Mouse (Mus musculus): ENCODE data around the gene Nek7. TPM values are rescaled to one million over a fixed set of nuclear protein-coding genes. Genes with fewer than 3 reads are reported as not detected.

Gene Nek7
- polyA plus RNA-seq, 1 experiment, result 0.92 TPM

DNA sequence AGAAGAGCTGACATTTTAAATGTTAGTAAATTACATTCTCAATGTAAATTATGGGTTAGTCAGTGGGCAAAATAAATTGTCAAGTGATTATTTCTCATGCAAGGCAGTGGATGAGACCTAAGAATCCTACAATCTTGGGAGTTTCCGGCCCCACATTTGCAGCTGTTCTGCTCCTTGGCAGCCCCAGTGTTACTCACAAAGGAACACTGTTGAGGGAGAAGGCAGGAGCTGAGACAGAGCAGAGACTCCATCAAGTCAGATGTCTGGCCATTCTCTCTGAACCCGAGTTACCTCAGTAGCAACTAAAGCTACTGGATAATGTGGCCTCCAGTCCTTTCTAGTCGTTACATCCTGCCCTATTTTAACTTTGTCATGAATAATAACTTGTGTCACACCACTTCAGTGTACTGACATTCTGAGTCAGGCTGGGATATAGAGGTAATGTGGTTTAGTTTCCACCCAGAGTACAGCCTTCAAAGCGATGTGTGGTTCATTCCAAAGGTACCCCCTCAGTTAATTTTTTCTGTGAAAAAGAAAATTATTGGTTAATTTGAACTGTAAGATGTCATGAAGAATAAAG, 23.7 kb downstream of the Nek7 start:
- TF ChIP-seq TAL1 (IDR thresholded peaks at IDR 0.05; ENCODE audit: low read length), result no peak
- TF ChIP-seq GATA1 (IDR thresholded peaks at IDR 0.05; ENCODE audit: low read length), result no peak

DNA sequence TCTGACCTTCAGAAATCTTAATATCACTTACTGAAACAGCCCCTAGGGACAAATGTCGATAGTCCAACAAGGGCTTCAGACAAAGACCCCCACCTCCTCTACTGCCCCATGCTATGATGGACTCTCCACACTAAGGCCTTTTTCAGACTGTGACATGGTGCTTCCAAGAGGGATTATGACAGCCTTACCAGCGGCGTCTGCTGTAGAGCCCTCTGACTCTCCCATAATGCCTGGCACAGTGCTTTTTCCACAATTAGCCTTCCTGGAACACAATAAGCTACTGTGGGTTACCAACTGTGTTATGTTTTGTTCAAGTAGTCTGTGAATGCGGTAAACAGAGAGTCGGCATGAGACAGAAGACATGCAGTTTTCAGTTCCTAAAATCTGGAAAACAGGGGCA, 25.0 kb downstream of the Nek7 start:
- no peaks in the 10 kb centered on the region for H3K27me3 ChIP-seq (ENCODE audit: control insufficient read depth)
- H3K4me1 ChIP-seq (ENCODE audit: control insufficient read depth), result no peaks in the 10 kb centered on the region
- TF ChIP-seq GATA1 (IDR thresholded peaks at IDR 0.05; ENCODE audit: low read length), result no peak
- no peak for TF ChIP-seq TAL1 (IDR thresholded peaks at IDR 0.05; ENCODE audit: low read length)
- H3K4me3 ChIP-seq (replicated peaks), result no peak overlapping the region
- no peaks in the 10 kb centered on the region for H3K9me3 ChIP-seq (ENCODE audit: control insufficient read depth, low read length)
- H3K36me3 ChIP-seq (ENCODE audit: control insufficient read depth), result peaks cover 12% of the 10 kb centered on the region

More for the DNA sequence above, 23.7 kb downstream of the Nek7 start:
- H3K27me3 ChIP-seq (ENCODE audit: control insufficient read depth), result no peaks in the 10 kb centered on the region
- peaks cover 12% of the 10 kb centered on the region for H3K36me3 ChIP-seq (ENCODE audit: control insufficient read depth)
- peaks cover 1% of the 10 kb centered on the region; the same call in 1 of the 2 replicates for H3K4me1 ChIP-seq (ENCODE audit: control insufficient read depth)
- H3K4me3 ChIP-seq (replicated peaks), result no peak overlapping the region
- H3K9me3 ChIP-seq (ENCODE audit: control insufficient read depth, low read length), result no peaks in the 10 kb centered on the region

DNA sequence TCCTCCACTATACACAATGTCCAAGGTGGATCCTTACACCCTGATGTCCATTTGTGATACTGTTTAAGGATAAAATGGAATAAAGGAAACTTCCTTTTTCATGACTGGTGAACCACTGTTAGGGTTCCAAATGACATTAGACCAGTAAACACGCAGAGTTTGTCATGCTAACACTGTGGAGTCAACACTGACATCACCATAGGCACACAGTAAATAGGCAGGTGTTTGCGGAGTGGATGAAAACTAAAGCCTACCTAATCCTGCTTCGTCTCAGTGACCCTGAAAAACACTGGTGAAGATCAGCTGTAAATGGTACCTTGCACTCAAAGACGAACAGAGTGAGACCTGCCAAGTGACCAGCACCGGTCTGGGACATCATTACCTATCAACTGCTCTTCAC, 26.0 kb downstream of the Nek7 start:
- Histone ChIP-seq H3K9me3 (ENCODE audit: control insufficient read depth, low read length) (no peaks in the 10 kb centered on the region), H3K36me3 (ENCODE audit: control insufficient read depth) (peaks cover 12% of the 10 kb centered on the region), H3K4me3 (replicated peaks) (no peak overlapping the region), H3K4me1 (ENCODE audit: control insufficient read depth) (no peaks in the 10 kb centered on the region), H3K27me3 (ENCODE audit: control insufficient read depth) (no peaks in the 10 kb centered on the region)
- no peak for TF ChIP-seq TAL1 (IDR thresholded peaks at IDR 0.05; ENCODE audit: low read length)
- no peak for TF ChIP-seq GATA1 (IDR thresholded peaks at IDR 0.05; ENCODE audit: low read length)

DNA sequence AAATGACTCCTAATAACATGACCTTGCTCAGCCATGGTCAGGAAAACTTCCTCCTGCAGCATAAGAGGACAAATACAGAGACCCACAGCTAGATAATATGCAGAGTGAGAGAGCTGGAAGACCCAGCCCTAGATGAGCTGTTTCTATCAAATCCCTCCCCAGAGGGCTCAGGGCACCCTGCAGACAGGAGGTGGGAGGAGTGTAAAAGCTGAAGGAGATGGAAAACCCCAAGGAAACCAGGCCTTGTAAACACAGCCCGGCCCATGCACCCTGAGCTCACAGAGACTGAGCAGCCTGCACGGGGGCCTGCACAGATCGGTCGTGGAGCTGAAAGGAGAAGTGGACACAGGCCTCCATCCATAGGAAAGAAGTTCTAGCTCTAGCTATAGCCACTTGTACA, 27.5 kb downstream of the Nek7 start:
- H3K4me3 ChIP-seq (replicated peaks), result no peak overlapping the region
- peaks cover 12% of the 10 kb centered on the region for H3K36me3 ChIP-seq (ENCODE audit: control insufficient read depth)

DNA sequence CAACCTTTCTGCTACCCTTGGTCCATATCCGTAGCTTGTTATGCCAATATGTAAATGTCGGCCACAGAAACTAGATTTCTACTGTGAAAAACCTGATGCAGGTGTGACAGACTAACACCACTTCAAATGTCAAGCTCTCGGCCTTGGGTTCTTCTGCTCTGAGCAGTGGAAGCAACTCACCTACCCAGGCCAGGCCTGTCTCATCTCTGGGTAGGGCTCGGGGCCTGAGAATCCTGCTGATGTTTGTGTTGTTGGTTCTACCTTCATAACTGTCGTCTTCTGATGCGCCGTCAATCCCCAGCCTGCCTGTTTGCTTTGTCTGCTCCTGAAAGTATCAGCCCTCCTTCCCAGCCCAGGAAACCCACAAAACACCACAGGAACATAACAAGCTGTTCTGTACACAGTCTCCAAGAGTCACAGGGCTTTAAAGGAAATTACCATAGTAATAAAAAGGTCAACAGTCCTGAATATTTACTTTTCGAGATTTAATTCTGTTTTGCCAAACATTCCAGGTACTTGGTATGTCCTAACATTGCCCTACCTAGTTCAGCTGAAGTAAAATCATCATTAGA, 29.4 kb downstream of the Nek7 start:
- Histone ChIP-seq H3K36me3 (ENCODE audit: control insufficient read depth) (peaks cover 9% of the 10 kb centered on the region), H3K4me1 (ENCODE audit: control insufficient read depth) (peaks cover 4% of the 10 kb centered on the region; the same call in 1 of the 2 replicates), H3K27me3 (ENCODE audit: control insufficient read depth) (no peaks in the 10 kb centered on the region), H3K4me3 (replicated peaks) (no peak overlapping the region), H3K9me3 (ENCODE audit: control insufficient read depth, low read length) (no peaks in the 10 kb centered on the region)
- no peak for TF ChIP-seq GATA1 (IDR thresholded peaks at IDR 0.05; ENCODE audit: low read length)
- no peak for TF ChIP-seq TAL1 (IDR thresholded peaks at IDR 0.05; ENCODE audit: low read length)

More for the DNA sequence above, 27.5 kb downstream of the Nek7 start:
- H3K4me1 ChIP-seq (ENCODE audit: control insufficient read depth), result peaks cover 4% of the 10 kb centered on the region; the same call in 1 of the 2 replicates
- TF ChIP-seq TAL1 (IDR thresholded peaks at IDR 0.05; ENCODE audit: low read length) (no peak), GATA1 (IDR thresholded peaks at IDR 0.05; ENCODE audit: low read length) (no peak)
- no peaks in the 10 kb centered on the region for H3K27me3 ChIP-seq (ENCODE audit: control insufficient read depth)
- H3K9me3 ChIP-seq (ENCODE audit: control insufficient read depth, low read length), result no peaks in the 10 kb centered on the region

DNA sequence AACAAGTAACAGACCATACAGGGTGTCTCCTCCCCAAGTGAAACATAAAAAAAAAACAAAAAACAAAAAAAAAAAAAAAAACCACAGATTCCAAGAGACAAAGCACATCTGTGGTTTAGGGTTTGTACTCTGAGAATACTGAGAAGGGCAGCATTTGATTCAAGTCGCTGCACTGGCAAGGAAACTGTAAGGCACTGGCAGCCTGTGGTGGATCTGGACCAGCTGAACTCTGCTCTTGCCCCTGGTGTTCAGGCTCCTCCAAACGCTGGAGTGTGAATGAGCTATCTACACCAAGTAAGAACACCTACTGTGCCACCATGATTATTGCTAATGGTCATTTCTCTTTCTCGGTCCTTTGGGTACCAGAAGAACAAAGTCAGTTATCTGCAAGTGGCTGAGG, 30.8 kb downstream of the Nek7 start:
- Histone ChIP-seq H3K36me3 (ENCODE audit: control insufficient read depth) (peaks cover 5% of the 10 kb centered on the region), H3K9me3 (ENCODE audit: control insufficient read depth, low read length) (no peaks in the 10 kb centered on the region), H3K4me3 (replicated peaks) (no peak overlapping the region), H3K4me1 (ENCODE audit: control insufficient read depth) (peaks cover 4% of the 10 kb centered on the region; the same call in 1 of the 2 replicates), H3K27me3 (ENCODE audit: control insufficient read depth) (no peaks in the 10 kb centered on the region)
- no peak for TF ChIP-seq GATA1 (IDR thresholded peaks at IDR 0.05; ENCODE audit: low read length)
- TF ChIP-seq TAL1 (IDR thresholded peaks at IDR 0.05; ENCODE audit: low read length), result no peak

DNA sequence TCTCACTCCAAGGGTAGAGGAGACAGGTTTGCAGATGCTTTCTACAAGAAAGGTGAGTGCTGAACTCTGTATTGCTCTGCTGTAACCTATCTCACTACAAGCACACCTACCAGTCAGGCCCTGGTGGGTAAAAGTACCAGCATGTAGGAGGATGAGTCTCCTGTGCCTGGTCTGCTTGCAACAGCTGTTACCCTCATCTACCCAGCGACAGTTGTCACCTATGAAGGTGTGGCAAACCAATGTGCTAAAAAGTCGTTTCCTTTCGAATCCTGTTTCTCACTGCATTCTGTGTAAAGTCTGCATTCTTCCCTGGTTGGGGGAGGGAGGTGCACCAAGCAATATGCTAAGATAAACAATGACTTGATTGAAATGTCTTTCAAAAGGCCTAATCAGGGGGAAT, 32.1 kb downstream of the Nek7 start:
- no peaks in the 10 kb centered on the region for H3K9me3 ChIP-seq (ENCODE audit: control insufficient read depth, low read length)
- no peaks in the 10 kb centered on the region for H3K27me3 ChIP-seq (ENCODE audit: control insufficient read depth)
- no peak overlapping the region for H3K4me3 ChIP-seq (replicated peaks)
- no peak for TF ChIP-seq TAL1 (IDR thresholded peaks at IDR 0.05; ENCODE audit: low read length)
- TF ChIP-seq GATA1 (IDR thresholded peaks at IDR 0.05; ENCODE audit: low read length), result no peak
- H3K4me1 ChIP-seq (ENCODE audit: control insufficient read depth), result peaks cover 4% of the 10 kb centered on the region; the same call in 1 of the 2 replicates
- peaks cover 2% of the 10 kb centered on the region for H3K36me3 ChIP-seq (ENCODE audit: control insufficient read depth)

DNA sequence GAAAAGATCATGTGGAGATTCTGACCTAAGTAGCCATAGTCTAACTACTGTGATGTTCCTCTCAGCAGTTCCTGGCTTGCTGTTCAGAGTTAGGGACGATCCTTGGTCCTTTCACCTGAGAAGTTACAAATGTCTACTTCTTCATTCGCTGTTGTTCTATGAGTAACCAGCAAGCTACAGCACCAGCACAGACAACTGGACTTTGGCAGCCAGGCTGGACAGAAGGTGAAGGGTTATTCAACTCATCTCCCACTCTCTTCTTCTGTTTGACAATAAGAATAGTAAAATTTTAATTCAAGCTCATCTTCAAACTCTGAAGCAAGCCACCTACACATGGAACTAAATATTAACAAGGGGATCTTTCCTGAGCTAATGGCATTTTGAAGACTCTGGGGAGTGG, 33.0 kb downstream of the Nek7 start:
- no peak for TF ChIP-seq TAL1 (IDR thresholded peaks at IDR 0.05; ENCODE audit: low read length)
- no peak for TF ChIP-seq GATA1 (IDR thresholded peaks at IDR 0.05; ENCODE audit: low read length)
- Histone ChIP-seq H3K4me1 (ENCODE audit: control insufficient read depth) (peaks cover 6% of the 10 kb centered on the region; the same call in 1 of the 2 replicates), H3K9me3 (ENCODE audit: control insufficient read depth, low read length) (no peaks in the 10 kb centered on the region), H3K27me3 (ENCODE audit: control insufficient read depth) (no peaks in the 10 kb centered on the region), H3K4me3 (replicated peaks) (no peak overlapping the region), H3K36me3 (ENCODE audit: control insufficient read depth) (peaks cover 3% of the 10 kb centered on the region)

DNA sequence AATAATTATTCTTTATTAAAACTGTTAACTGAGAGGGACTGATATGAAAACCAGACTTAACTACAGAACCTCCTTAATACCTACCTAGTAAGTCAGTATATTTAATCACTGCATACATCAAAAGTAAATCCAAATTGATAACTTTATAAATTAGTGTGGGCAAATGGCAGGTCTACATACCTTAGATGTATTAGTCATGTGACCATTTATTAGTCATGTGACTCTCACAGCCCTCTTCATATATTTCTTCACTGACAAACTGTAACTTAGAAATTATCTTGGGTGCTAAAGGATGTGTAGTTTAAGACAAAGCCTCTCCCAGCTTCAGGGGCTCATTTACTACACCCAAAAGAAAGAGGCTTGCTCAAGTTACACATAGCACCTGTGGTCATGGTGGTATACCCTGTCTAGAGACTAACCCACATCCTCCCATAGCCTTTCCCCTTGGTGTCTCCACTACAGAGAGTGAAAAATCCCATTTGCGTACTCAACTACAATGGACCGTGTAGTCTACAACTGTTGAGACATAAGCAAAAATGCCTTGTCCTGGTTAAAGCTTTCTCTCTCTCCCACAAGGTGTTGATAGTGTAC, 35.4 kb downstream of the Nek7 start:
- H3K4me1 ChIP-seq (ENCODE audit: control insufficient read depth), result peaks cover 21% of the 10 kb centered on the region
- no peak for TF ChIP-seq TAL1 (IDR thresholded peaks at IDR 0.05; ENCODE audit: low read length)
- TF ChIP-seq GATA1 (IDR thresholded peaks at IDR 0.05; ENCODE audit: low read length), result no peak

More for the DNA sequence above, 35.4 kb downstream of the Nek7 start:
- no peaks in the 10 kb centered on the region for H3K27me3 ChIP-seq (ENCODE audit: control insufficient read depth)
- H3K4me3 ChIP-seq (replicated peaks), result no peak overlapping the region
- H3K36me3 ChIP-seq (ENCODE audit: control insufficient read depth), result peaks cover 3% of the 10 kb centered on the region
- no peaks in the 10 kb centered on the region for H3K9me3 ChIP-seq (ENCODE audit: control insufficient read depth, low read length)
